Mouse (Mus musculus): ENCODE measurements around the gene Dnaja3. TPM values are rescaled to one million over a fixed set of nuclear protein-coding genes. Genes with fewer than 3 reads are reported as not detected.

Gene Dnaja3
- polyA plus RNA-seq, 2 experiments = 18.8 to 34.1 TPM

DNA sequence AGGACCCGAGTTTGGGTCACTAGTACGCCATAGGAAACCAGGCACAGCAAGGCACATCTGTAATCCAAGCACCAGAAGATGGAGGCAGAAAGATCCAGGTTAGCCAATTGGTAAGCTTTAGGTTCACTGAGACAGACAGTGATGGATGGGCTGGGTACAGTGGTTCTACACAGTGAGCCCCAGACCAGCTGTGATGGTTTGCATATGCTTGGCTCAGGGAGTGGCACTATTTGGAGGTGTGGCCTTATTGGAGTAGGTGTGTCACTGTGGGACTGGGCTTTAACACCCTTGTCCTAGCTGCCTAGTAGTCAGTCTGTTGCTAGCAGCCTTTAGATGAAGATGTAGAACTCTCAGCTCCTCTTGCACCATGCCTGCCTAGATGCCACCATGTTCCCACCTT, 24.0 kb downstream of the Dnaja3 start:
- no peaks in the 10 kb centered on the region for H3K9me3 ChIP-seq (ENCODE audit: control insufficient read depth, low read length)
- DNase-seq (ENCODE audit: low read depth in 3 of 3, low spot score in 3 of 3) (no peak), ATAC-seq (ENCODE audit: insufficient read depth) (no peak)
- no peak for TF ChIP-seq CTCF (IDR thresholded peaks at IDR 0.05; ENCODE audit: low read depth)
- TF ChIP-seq EP300 (IDR thresholded peaks at IDR 0.05; ENCODE audit: low read depth) = no peak
- H3K9ac ChIP-seq (replicated peaks) = no peak overlapping the region
- no peak overlapping the region for H3K4me3 ChIP-seq (ENCODE audit: insufficient read depth in 1 of 2, low read depth in 2 of 2, low read length in 2 of 2)
- H3K36me3 ChIP-seq (replicated peaks; ENCODE audit: control insufficient read depth, insufficient read depth, low read depth) = peaks cover 6% of the 10 kb centered on the region
- H3K4me2 ChIP-seq (ENCODE audit: low read depth) = no peak overlapping the region
- H3K27me3 ChIP-seq (ENCODE audit: control insufficient read depth, insufficient read depth, low read length) = no peaks in the 10 kb centered on the region
- H3K27ac ChIP-seq = no peak overlapping the region
- no peaks in the 10 kb centered on the region for H3K4me1 ChIP-seq (replicated peaks; ENCODE audit: control insufficient read depth in 2 of 2, insufficient read depth in 2 of 2, low read length in 1 of 2)
- WGBS (ENCODE audit: insufficient replicate concordance) = 65% methylated on average over 2 of the region's 2 CpGs

DNA sequence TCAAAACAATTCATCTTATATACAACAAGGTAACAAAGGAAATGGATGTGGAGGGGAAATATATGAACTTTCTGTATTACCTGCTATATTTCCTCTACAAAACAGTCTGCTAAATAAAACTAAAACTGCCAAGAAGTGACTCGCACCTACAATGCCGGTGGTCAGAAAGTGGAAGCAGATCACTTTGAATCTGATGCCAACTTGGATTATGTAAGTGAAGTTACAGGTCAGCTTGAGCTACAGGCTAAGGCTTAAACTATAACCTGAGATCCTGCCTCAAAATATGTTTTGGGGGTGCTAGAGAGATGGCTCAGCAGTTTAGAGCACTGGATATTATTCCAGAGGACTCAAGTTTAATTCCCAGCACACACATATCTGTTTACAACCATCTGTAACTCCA, 25.9 kb downstream of the Dnaja3 start:
- no peaks in the 10 kb centered on the region for H3K9me3 ChIP-seq (ENCODE audit: control insufficient read depth, low read length)
- no peaks in the 10 kb centered on the region for H3K27me3 ChIP-seq (ENCODE audit: control insufficient read depth, insufficient read depth, low read length)
- ATAC-seq (ENCODE audit: insufficient read depth) = no peak
- WGBS (ENCODE audit: insufficient replicate concordance) = 79% methylated on average over 2 of the region's 2 CpGs
- no peak overlapping the region for H3K27ac ChIP-seq
- no peak for DNase-seq (ENCODE audit: low read depth in 3 of 3, low spot score in 3 of 3)
- H3K9ac ChIP-seq (replicated peaks) = no peak overlapping the region
- no peak overlapping the region for H3K4me3 ChIP-seq (ENCODE audit: insufficient read depth in 1 of 2, low read depth in 2 of 2, low read length in 2 of 2)
- no peak overlapping the region for H3K4me2 ChIP-seq (ENCODE audit: low read depth)
- H3K4me1 ChIP-seq (replicated peaks; ENCODE audit: control insufficient read depth in 2 of 2, insufficient read depth in 2 of 2, low read length in 1 of 2) = no peaks in the 10 kb centered on the region
- H3K36me3 ChIP-seq (replicated peaks; ENCODE audit: control insufficient read depth, insufficient read depth, low read depth) = peaks cover 6% of the 10 kb centered on the region
- TF ChIP-seq EP300 (IDR thresholded peaks at IDR 0.05; ENCODE audit: low read depth) (no peak), CTCF (IDR thresholded peaks at IDR 0.05; ENCODE audit: low read depth) (no peak)

DNA sequence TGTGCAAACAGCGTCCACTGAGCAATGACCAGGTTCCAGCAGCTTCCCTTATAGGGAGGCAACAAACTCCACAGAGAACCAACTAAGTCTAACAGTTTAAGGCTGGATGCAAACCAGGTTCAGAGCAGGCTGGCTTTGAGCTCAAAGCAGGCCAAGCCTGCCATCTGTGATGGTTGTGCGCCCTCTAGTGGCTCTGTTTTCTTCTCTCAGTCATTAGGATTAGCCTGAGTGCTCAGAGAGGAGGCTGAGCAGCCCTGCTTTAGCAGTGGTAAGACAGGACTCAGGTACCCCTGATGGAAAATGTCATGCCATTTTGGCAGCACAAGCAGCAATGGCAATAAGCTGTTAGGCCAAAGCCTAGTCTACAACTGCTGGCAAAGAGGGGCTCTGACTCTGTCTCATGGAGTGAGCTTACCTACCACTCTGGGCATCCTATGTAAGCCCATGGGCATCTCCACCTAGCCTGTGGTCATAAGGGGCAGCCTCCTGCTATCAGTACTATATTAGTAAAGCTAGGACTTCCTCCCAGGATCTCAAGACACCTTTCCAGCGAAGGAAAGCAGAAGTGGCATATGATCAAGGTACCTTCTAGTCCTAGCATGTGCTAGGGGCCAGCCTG, 27.5 kb downstream of the Dnaja3 start:
- ATAC-seq (ENCODE audit: insufficient read depth) (peak; percentile 69; the same call in 1 of the 2 replicates), DNase-seq (ENCODE audit: low read depth in 3 of 3, low spot score in 3 of 3) (peak; percentile 57 to 61 (median 61))
- H3K27me3 ChIP-seq (ENCODE audit: control insufficient read depth, insufficient read depth, low read length) = no peaks in the 10 kb centered on the region
- TF ChIP-seq EP300 (IDR thresholded peaks at IDR 0.05; ENCODE audit: low read depth) (no peak), CTCF (IDR thresholded peaks at IDR 0.05; ENCODE audit: low read depth) (peak; percentile 97)
- no peak overlapping the region for H3K9ac ChIP-seq (replicated peaks)
- WGBS (ENCODE audit: insufficient replicate concordance) = 18% methylated on average over 3 of the region's 3 CpGs
- no peaks in the 10 kb centered on the region for H3K4me1 ChIP-seq (replicated peaks; ENCODE audit: control insufficient read depth in 2 of 2, insufficient read depth in 2 of 2, low read length in 1 of 2)
- no peaks in the 10 kb centered on the region; the same call in 1 of the 2 replicates for H3K36me3 ChIP-seq (replicated peaks; ENCODE audit: control insufficient read depth, insufficient read depth, low read depth)
- H3K9me3 ChIP-seq (ENCODE audit: control insufficient read depth, low read length) = no peaks in the 10 kb centered on the region
- no peak overlapping the region for H3K4me2 ChIP-seq (ENCODE audit: low read depth)
- no peak overlapping the region for H3K4me3 ChIP-seq (ENCODE audit: insufficient read depth in 1 of 2, low read depth in 2 of 2, low read length in 2 of 2)
- no peak overlapping the region for H3K27ac ChIP-seq

DNA sequence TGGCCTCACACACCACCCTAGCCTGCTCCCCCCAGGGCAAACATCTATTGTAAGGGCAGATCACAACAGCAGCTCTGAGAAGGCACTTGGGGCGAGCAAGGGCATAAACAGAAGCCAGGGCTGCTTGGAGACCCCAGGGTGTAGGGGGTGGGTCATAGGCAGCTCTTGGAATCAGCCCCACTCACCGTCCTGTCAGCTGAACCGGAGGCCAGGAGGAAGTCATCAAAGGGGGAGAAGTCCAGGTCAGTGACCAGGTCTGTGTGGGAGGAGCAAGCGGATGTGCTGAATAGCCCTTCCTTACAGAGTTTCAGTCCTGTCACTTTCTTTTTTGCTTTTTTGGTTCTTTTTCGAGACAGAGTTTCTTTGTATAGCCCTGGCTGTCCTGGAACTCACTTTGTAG, 30.5 kb downstream of the Dnaja3 start:
- no peak for ATAC-seq (ENCODE audit: insufficient read depth)
- WGBS (ENCODE audit: insufficient replicate concordance) = 58% methylated on average over 5 of the region's 5 CpGs

DNA sequence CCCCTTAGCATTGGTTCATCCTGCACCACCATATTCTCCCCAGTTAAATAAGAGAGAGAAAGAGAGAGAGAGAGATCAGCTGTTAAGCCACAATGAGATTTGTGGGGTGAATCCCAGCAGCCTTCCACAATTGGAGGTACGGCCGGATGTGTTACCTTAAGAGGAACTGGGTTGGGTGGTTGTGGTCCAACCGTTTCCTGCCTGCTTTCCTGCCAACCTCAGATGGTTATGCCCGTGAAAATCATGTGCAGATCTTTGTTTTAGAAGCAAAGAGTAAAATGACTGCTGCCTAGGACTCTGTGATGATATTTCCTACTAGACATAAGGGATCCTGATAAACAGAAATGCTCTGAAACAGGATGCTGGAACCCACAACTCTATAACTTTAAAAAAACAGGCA, 34.3 kb downstream of the Dnaja3 start:
- H3K4me1 ChIP-seq (replicated peaks; ENCODE audit: control insufficient read depth in 2 of 2, insufficient read depth in 2 of 2, low read length in 1 of 2) = peaks cover 10 to 13% of the 10 kb centered on the region in 2 experiments
- peaks cover 4% of the 10 kb centered on the region for H3K36me3 ChIP-seq (replicated peaks; ENCODE audit: control insufficient read depth, insufficient read depth, low read depth)
- TF ChIP-seq CTCF (IDR thresholded peaks at IDR 0.05; ENCODE audit: low read depth) (no peak), EP300 (IDR thresholded peaks at IDR 0.05; ENCODE audit: low read depth) (no peak)
- ATAC-seq (ENCODE audit: insufficient read depth) = no peak
- no peak for DNase-seq (ENCODE audit: low read depth in 3 of 3, low spot score in 3 of 3)
- H3K9ac ChIP-seq (replicated peaks) = no peak overlapping the region
- no peak overlapping the region for H3K4me3 ChIP-seq (ENCODE audit: insufficient read depth in 1 of 2, low read depth in 2 of 2, low read length in 2 of 2)
- H3K9me3 ChIP-seq (ENCODE audit: control insufficient read depth, low read length) = no peaks in the 10 kb centered on the region
- H3K27ac ChIP-seq = no peak overlapping the region
- WGBS (ENCODE audit: insufficient replicate concordance) = 26% methylated on average over 4 of the region's 4 CpGs
- H3K27me3 ChIP-seq (ENCODE audit: control insufficient read depth, insufficient read depth, low read length) = no peaks in the 10 kb centered on the region
- no peak overlapping the region for H3K4me2 ChIP-seq (ENCODE audit: low read depth)

More for the DNA sequence above, 30.5 kb downstream of the Dnaja3 start:
- Histone ChIP-seq H3K9ac (replicated peaks) (no peak overlapping the region), H3K27me3 (ENCODE audit: control insufficient read depth, insufficient read depth, low read length) (no peaks in the 10 kb centered on the region), H3K4me1 (replicated peaks; ENCODE audit: control insufficient read depth in 2 of 2, insufficient read depth in 2 of 2, low read length in 1 of 2) (no peaks in the 10 kb centered on the region), H3K4me3 (ENCODE audit: insufficient read depth in 1 of 2, low read depth in 2 of 2, low read length in 2 of 2) (no peak overlapping the region), H3K9me3 (ENCODE audit: control insufficient read depth, low read length) (no peaks in the 10 kb centered on the region), H3K36me3 (replicated peaks; ENCODE audit: control insufficient read depth, insufficient read depth, low read depth) (no peaks in the 10 kb centered on the region; the same call in none of the 2 replicates), H3K4me2 (ENCODE audit: low read depth) (no peak overlapping the region), H3K27ac (no peak overlapping the region)
- TF ChIP-seq EP300 (IDR thresholded peaks at IDR 0.05; ENCODE audit: low read depth) (no peak), CTCF (IDR thresholded peaks at IDR 0.05; ENCODE audit: low read depth) (no peak)
- no peak for DNase-seq (ENCODE audit: low read depth in 3 of 3, low spot score in 3 of 3)
